Mouse (Mus musculus) gastrocnemius, postnatal 14 days (tissue): Measurements from ENCODE around the gene Ccl20. TPM values are rescaled to one million over a fixed set of nuclear protein-coding genes. Genes with fewer than 3 reads are reported as not detected.

Experiments
- DNase-seq: peaks from one replicate; pipeline ENCODE4 v3.0.0; 2021; ENCODE audit warnings: mixed read lengths
- intact Hi-C: fragments of 180-260 bp; cut with DNase I; formaldehyde crosslinking; loops from one replicate; pipeline ENCODE4 v1.15.1; 2025; ENCODE audit warnings: low total_unique reads
- long read RNA-seq, 2 experiments: library from polyadenylated mRNA; stranded (forward); transcript quantifications; one replicate each; pipeline ENCODE4 v2.0.0; 2021
- total RNA-seq, 2 experiments: library from RNA; stranded (reverse); gene quantifications; 2 replicates each; pipeline ENCODE4 v1.2.3; 2021

The Ccl20 gene
- not detected for total RNA-seq
- long read RNA-seq, experiment 1, result 0 reads
- long read RNA-seq, experiment 2, result 0 reads

- no peak for DNase-seq
- intact Hi-C loops, result no loop called here
These were observed at the start of gene Ccl20 for GRCm38 (mm10) chr1:83116447-83117137. Ccl20 (plus strand) TSS chr1:83116766.

DNA sequence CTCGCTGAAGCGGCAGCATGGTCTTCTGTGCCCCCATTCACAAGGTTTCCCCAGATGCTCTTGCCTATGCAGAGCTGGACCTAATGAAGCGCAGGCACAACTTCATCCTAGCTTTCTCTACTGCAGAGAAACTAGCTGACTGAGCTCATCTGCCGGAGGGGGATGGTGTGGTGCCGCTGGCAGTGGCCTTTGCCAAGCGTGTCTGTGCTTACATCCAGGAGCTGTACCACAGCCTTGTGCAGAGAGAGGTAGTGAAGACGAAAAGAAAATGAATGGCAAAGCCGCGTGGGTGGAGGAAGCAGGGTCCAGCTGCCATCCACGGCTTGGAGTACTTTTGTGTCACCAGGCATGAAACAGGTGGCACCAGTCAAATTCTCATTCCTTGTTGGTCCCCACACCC is 49.4 kb upstream of the Ccl20 start:
- intact Hi-C loops, result loop anchor here (10.0 kb wide), 1 partner anchor 118 kb away; no protein-coding TSS in a partner anchor
- no peak for DNase-seq

DNA sequence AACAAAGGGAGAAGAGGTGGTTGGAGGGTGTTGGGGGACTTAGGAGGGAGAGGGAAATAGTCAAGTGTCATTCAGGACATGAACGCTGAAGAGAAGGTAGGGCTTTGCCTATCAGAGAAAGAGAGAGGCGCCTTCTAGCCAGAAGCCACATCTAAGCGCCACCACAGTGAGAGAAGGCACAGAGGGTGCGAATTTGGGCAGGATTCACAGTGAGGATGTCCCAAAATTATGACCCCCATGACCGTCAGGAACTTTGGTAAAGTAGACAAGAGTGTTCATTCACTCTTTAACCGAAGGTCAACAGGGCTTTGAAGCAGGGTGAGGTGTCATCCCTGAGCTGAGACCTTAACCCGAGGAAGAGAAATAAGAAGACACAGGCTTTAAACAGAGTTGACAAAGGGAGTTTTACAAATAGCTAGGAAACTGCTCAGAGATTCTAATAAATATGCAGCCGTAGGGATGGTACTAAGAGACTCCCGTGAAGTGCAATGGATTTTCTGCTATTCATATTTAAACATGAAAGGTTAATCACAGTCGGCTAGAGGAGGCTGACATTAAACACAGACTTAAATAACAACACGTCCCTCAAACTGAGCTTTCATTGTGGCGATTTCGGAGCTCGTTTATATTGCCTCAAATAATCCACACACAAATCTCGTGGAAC is 40.9 kb upstream of the Ccl20 start:
- intact Hi-C loops, result loop anchor here (10.0 kb wide), 1 partner anchor 291 kb away; no protein-coding TSS in a partner anchor
- no peak for DNase-seq

- intact Hi-C loops, result loop anchor here (10.0 kb wide), 1 partner anchor 292 kb away; no protein-coding TSS in a partner anchor
- DNase-seq, result no peak
These were observed 40.2 kb upstream of the Ccl20 start for GRCm38 (mm10) chr1:83076190-83076917.

GRCm38 (mm10) chr1:83077016-83077415 is 39.5 kb upstream of the Ccl20 start:
- intact Hi-C loops, result loop anchor here (10.0 kb wide), 1 partner anchor 292 kb away; no protein-coding TSS in a partner anchor
- DNase-seq, result no peak

- intact Hi-C loops, result no loop called here
- DNase-seq, result no peak
These were observed 31.8 kb upstream of the Ccl20 start for GRCm38 (mm10) chr1:83084790-83085189.

GRCm38 (mm10) chr1:83091268-83091667 is 25.3 kb upstream of the Ccl20 start:
- intact Hi-C loops, result no loop called here
- DNase-seq, result no peak

DNA sequence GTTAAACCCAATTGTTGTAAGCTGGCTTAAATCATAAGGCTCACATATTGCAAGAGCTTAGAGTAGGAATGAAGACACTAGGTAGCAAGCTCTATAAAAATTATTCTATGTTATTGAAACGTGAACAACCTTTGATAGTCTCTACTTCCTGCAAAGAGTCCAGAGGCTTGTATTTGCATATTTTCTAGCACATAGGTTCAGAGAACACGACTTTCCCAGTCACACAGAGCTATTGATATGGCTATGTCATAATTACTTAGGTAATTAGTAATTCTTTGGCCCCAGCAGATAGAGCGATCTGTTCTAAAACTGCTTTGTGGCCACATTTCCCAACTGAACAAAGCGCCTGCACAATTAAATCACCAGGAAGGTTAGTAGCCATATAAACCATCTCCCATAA is 19.6 kb upstream of the Ccl20 start:
- intact Hi-C loops, result no loop called here
- DNase-seq, result no peak

- no peak for DNase-seq
- intact Hi-C loops, result no loop called here
These were observed 17.4 kb upstream of the Ccl20 start for GRCm38 (mm10) chr1:83099160-83099559.

DNA sequence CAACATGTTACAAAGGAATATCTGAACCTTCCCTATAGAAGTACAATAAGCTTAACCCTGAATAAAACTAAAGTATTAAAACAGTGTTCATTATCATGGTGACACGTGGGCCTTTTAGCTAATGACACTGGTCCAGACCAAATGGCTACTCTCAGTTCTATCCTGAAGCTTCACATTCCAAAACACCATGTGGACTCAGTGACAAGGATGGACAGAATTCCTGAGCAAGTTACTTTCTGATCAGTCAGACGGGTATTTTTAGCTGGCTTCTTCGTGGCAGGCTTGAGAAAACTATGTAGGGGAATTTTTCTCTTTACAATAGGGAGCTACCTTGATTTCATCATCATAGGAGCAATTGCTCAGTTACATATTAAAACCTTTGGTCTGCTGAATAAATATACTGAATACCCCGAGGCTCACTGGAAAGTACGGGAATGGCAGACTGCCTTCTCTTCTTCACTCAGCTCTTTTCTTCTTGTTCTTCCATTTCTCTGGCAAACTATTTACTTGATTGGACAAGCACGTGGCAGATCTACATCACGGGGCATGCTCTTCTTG is 16.9 kb upstream of the Ccl20 start:
- intact Hi-C loops, result no loop called here
- DNase-seq, result no peak

GRCm38 (mm10) chr1:83101891-83102290 is 14.7 kb upstream of the Ccl20 start:
- intact Hi-C loops, result no loop called here
- peak; percentile 12 for DNase-seq

DNA sequence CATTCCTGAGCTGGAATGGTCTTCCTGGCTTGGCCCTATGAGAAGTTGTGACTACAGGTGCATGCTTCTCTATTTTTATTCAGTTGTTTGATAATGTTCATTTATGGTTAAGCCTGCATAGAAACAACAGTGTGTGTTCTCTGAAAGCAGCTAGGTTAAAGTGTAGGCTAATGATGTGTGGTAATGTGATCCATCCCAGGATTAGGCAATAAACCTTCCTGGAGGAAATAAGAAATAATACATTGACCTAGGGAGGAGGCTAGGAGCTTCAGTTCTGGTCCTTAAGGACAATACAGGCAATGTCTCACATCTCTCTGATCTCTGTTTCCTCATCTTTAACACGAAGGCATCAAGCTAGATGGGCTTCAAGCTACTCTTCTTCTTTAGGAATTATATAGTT is 11.1 kb upstream of the Ccl20 start:
- DNase-seq, result no peak
- intact Hi-C loops, result no loop called here

DNA sequence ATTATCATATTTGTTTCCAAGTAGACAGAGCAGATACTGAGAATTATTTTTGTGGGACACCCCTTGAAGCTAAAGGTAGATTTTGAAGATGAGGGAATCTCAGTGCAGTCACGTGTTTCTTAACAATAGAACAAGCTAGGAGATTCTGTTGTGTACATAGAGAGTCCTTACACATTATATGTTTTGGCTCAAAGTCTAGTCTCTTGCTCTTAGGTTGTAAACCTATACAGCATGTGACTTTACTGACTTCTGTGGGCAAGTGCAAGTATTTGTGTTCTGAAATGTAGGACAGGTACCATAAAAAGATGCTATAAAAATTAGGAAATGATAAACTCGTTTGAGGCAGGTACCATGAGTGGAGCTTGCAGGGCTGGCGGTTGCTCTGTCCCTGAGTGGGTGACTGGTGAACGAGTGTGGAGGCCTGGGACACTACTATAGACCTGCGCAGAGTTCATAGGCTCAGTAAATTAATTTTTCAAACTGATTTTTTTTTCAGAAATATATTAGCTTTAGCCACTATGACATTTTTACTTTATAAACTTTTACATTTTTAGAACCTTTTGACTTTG is 9.1 kb upstream of the Ccl20 start:
- DNase-seq, result no peak
- intact Hi-C loops, result no loop called here

DNA sequence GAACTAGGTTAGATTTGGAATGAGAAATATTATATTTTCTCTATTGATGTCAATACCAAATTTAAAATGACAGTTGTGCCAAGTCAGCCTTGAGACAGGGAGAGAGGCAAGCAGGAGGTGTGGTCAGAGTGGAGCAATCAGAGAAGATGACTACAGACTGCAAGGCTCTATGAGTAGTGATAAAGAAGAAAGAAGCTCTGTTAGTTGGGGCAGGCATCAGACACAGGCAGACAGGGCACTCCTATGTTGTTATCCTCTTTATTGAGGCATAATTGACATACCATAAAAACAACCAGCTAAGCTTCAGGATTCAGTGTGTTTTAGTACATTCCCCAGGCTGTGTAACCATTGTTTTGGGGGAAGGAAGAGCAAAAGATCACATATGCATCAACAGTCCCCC is 5.6 kb upstream of the Ccl20 start:
- DNase-seq, result no peak
- intact Hi-C loops, result no loop called here

GRCm38 (mm10) chr1:83111726-83112125 is 4.8 kb upstream of the Ccl20 start:
- no peak for DNase-seq
- intact Hi-C loops, result no loop called here

DNA sequence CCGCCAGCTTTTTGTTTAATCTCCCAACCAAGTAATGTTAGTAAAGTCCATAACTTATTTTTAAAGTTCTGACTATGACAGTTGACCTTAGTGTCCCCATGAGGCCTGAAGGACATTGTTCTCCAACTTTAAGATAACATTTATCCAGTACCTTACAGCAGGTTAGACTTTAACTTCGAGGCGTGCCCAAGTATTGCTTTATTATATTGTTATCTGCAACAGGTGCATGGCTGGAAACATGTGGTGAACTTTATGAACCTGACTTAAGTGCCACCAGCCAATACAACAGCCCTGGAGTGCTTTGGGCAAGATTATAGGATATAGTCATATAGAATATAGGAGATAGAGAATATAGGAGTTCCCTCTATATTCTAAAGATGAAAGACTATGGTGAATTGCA is 651 bp downstream of the Ccl20 start:
- DNase-seq, result no peak
- intact Hi-C loops, result no loop called here

- no peak for DNase-seq
- intact Hi-C loops, result no loop called here
These were observed 1.1 kb downstream of the Ccl20 start for GRCm38 (mm10) chr1:83117661-83118060.

DNA sequence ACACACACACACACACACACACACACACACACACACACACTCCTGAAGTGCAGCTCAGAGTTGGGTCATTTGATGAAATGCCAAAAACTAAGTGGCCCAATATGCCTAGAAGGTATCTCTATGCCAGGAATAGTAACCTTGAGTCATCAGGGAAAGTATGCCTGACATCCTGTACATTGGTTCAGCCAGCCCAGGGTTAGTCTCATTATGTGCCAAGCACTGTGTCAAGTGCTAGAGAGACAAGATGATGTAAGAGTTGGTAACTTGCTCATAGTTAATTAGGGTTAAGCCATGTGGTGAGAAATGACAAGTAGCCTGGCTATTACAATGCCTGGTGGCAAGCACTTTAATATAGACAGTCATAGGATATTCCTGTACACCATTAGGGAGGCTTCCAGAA is 3.3 kb downstream of the Ccl20 start:
- intact Hi-C loops, result no loop called here
- no peak for DNase-seq

DNA sequence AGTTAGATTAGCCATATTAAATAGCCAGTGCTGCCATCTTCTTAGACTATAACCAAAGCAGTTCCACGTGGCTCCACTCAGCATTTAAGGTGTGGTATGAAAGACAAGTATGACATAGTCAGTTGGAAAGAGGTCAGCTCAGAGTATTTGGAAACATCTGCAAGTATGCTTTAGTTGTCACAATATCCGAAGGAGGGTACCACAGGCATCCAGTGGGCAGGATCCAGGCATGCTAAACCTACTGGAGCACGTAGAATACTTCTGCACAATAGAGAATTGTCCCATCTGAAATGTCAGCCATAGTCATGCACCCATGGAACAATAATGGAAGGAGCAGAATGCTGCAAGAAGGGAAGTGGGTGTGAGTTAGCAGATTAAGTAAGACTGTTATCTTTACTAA is 3.7 kb downstream of the Ccl20 start:
- intact Hi-C loops, result no loop called here

DNA sequence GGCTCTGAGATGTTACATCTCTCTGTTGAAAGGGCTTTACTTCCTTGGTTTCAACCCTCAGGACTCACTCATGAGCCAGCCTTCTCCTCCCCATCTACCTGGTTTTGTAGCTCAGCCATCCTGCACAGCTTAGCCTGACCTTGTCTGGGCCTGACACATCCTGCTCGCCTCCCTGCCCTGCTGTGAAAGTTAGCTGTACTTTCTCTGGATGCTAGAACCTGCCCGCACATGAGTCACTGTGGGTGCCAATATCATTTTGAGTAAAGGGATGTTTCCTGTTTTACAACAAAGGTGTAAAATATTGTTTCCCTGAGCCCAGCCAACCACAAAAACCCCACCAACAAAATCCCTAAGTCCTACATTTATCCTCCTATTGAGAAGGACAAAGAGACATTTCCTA is 6.6 kb downstream of the Ccl20 start:
- no peak for DNase-seq
- intact Hi-C loops, result no loop called here

More for the DNA sequence above, 3.7 kb downstream of the Ccl20 start:
- no peak for DNase-seq
